Mouse (Mus musculus) erythroblast, adult 5-6 weeks (primary cell): Measurements from ENCODE around the gene Gm49510. TPM values are rescaled to one million over a fixed set of nuclear protein-coding genes. Genes with fewer than 3 reads are reported as not detected.
"Not testable (repeated sequence)": the region's sequence is repeated elsewhere in the genome, so short reads cannot be mapped to it uniquely, and the experiment has no call there.

Source experiments
- ATAC-seq: replicated peaks from 2 replicates; pipeline ENCODE4 v1.8.0; 2016; ENCODE audit warnings: moderate number of reproducible peaks, mild to moderate bottlenecking, moderate TSS enrichment, inconsistent platforms; ENCODE audit not compliant: poor library complexity, low FRiP score, severe bottlenecking
- total RNA-seq, 2 experiments: library from RNA; stranded (forward) in 1 of 2; stranded (reverse) in 1 of 2; fragments of 150-400 nt in 1 of 2; fragments of 200-764, 138-1000 nt in 1 of 2; gene quantifications; 2 replicates each; pipeline versions ENCODE4 v1.2.3 to v1.2.4; 2015 to 2017; ENCODE audit warnings: low replicate concordance in 2 of 2

The Gm49510 gene
- total RNA-seq, 2 experiments from 2014 or later = 0.77 TPM; not detected in 1

DNA sequence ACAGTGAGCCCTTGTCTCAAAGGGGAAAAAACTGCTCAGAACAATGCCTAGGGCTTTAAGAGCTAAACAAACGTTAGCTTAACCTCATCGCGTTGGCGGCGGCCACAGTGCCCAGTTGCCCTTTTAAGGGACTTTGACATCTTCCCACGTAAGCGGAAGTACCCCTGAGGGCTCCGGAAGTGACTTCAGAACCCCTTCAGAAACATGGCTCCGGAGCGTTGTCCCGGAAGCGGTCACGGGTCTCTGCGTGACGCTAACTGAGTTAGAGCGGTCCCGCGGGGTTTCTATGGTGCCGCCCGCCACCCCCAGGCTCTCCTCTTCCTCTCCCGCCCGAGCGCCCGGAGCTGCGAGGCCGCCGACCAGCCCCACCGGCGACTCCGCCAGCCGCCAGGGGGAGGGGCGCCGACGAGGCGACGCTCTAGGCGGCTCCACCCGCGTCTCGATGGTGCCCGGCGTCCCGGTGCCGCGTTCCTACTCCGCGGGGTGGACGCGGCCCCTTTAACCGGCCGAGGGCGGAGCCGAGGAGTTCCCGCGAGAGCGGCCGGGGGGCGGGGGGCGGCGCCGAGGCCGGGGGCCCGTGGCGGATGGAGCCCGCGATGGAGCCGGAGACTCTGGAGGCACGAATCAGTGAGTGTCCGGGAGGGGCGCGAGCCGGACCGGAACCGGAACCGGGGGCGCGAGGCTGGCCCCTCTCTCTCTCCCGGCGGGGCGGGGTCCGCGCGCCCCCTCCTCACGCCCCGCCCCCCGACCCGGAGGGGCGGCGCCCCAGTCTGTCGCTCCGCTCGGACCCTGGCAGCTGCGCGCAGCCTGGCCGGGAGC is 22.3 kb upstream of the Gm49510 start, which contains the start of gene Gga1:
Gga1 (plus strand) TSS at position 200 of the 819 bp plus-strand sequence.
- peak; percentile 81 for ATAC-seq

DNA sequence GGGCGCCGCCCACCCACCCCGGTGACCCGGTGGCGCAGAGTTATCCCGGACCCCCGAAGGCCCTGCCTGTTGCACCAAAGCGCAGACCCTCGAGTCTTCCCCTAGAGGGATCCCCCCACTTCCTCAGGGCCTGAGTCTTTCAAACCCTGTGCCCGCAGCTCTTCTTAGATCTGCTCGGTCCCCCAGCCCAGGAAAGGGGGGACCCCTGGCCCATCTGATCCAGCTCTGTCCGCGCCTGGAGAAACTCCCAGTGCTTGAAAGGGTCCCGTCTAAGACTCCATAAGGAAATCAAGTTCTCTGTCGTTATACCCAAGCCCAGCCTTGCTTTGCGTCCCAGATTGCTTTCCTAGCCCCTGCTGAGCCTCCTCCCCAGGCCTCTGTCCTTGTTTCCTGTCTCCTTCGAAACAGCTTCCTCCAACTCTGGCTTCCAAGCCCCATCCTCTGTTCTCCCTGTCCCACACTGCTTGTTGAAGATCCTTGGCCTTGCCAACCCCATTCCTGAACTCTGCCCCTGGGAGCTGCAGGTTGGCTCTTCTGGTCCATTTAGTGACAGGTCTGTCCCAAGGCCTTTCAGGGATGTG is 21.6 kb upstream of the Gm49510 start:
- ATAC-seq = no peak

- not testable (repeated sequence) for ATAC-seq
Measured at GRCm38 (mm10) chr15:78878792-78879516, 20.5 kb upstream of the Gm49510 start.

DNA sequence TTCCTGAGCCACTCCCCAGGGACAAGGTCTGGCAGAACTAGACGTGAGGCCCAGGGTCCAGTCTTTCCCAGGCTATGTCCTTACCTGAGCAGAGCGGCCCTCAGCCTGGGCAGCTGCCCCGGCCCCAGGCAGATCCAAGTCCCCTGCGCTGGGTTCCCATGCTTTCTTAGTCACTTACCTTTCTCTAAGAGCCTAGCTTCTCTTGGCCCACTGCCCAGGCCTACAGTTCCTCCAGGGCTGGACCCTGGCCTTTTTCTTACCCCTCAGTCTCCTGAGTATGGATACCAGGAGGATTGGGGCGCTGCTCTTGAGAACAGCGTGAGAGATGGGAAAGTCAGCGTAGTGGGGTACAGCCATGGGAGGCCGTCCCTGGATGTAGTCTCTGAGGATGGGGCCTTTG is 19.0 kb upstream of the Gm49510 start:
- ATAC-seq = no peak

GRCm38 (mm10) chr15:78881828-78882227 is 17.6 kb upstream of the Gm49510 start:
- no peak for ATAC-seq

GRCm38 (mm10) chr15:78889401-78889853 is 10.0 kb upstream of the Gm49510 start:
- ATAC-seq = no peak

DNA sequence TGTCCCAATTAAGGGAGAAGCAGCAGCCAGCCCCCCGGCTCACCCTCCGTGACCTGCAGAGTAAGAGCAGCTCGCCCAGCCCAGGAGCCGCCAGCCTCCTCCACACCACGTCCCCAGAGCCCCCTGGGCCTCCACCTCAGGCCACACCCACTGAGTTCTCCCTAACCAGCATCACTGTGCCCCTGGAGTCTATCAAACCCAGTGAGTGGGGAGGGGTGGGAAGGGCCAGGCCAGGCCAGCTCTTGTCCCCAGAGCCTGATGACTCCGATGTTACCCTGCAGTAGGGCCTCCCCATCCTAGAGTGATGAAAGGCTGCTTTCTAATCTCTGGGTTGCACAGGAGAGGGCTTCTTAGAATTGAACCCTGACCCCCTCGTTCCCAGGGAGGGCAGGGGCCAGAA is 7.0 kb upstream of the Gm49510 start:
- ATAC-seq = no peak

- ATAC-seq = no peak
Measured at GRCm38 (mm10) chr15:78894726-78895125, 4.7 kb upstream of the Gm49510 start.

GRCm38 (mm10) chr15:78895741-78896140 is 3.7 kb upstream of the Gm49510 start:
- ATAC-seq = no peak

DNA sequence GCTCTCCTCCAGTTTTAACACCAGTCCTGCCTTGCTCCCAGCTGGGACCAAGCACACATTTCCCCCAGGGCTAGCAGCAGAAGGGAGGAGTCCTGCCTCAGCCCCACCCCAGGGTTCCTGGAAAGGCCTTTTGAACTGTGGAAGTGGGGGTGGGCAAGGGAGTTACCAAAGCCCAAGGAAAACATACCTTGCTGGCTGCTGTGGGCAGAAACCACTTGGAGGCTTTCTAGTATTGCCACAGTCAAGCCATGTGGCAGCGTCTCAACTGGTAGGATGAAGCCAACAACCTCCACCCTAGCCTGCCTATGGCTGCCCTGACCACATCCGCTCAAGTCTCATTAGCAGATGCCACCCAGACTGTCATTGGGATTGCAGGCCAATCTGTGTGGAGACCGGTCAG is 3.3 kb upstream of the Gm49510 start:
- no peak for ATAC-seq

DNA sequence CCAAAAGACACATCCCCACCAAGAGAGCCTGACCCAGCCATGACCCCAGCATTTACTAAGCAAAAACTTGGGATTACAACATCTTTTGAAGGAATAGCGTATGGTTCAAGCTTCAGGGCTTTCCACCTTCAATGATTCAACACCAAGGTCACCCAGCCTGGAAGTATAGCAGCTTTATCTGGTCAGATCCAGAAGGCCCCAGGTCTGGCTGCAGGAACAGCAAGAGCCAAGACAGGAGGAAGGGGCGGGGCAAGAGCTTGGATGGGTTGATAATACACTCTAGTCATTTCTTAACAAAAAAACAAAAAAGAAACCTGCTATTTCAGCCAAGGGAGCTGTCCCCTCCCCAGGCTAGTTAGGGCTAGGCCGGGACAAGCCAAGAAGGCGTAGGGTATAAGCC is 2.0 kb upstream of the Gm49510 start:
- no peak for ATAC-seq

DNA sequence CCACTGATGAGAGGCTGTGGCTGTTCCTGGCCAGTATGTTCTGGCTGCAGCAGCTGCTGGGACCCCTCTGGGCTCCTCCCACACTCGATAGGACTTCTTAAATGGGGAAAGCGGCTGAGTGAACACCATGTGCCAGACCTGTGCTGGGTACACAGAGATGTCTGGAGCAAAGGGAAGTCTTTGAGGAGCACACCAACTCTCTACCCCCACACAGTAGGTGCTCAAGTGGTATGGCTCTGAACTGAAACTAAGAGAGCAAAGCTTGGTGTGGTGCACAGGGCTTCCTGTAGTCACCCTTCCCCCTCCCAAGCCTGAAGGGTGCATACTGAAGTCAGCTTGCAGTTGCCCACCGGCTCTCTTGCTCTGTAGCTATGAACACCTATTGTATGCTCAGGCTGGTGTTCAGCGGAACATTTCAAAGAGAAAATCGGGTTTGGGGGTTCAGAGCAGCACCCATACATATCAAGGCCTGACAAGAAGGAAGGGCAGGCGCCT is 913 bp upstream of the Gm49510 start:
- ATAC-seq = no peak

DNA sequence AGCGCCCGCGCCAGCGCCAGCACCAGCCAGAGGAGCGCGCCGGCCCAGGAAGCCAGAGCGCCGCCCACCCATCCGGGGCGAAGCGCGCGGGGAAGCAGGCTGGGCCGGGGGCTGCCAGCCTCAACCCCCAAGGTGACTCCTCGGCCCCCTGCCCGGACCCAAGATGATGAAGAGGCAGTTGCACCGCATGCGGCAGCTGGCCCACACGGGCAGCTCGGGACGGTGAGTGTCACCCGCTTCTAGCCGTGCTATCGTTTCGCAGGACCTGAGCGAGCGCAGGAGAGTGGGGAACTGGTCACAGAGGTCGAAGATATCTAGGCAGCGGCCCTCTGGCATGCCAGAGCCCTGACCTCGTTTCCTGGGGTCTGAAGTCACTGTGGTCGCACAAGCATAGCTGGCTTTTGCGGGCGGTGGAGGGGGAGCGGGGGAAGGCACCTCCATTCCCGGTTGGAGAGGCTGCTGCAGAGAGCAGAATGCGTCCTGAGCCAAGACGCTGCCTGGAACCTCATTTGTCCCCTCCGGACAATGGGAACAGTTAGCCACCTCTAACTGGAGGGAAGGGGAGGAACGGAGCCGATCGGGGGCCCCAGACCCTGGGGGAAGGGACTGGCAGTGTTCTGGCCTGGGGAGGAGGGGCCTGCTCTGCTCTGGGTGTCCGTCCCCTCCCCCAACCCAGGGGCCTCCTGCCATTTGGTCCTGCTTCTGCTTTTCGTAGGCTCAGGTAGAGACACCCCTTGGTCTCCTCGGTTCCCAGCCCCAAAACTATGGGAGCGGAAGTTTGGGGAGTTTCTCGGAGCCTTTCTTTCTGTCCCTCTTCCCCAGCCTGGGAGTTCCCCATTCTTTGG is 495 bp downstream of the Gm49510 start, which contains the start of gene Sh3bp1:
Sh3bp1 (plus strand) TSS at position 29 of the 845 bp plus-strand sequence.
- ATAC-seq = 0 out of 2 replicates have a peak, but pooled peaks have one; percentile 28

- no peak for ATAC-seq
Measured at GRCm38 (mm10) chr15:78900585-78901421, 1.3 kb downstream of the Gm49510 start.

DNA sequence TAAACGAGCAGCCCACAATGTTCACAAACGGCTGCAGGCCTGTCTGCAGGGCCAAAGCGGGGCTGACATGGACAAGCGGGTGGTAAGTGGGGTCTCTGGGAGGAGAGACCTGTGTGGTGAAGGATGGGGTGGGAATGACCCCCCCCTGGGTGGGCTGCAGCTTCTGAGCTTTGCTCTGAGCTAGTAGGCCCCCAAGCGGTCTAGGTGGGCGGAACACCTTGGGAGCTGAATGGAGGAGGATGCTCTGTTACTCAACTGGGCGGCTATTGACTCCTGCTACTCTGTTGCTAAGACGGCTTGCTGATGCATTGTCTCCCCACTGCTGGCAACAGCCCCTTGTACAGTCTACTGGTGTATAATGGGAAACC is 1.9 kb downstream of the Gm49510 start:
- ATAC-seq = no peak

DNA sequence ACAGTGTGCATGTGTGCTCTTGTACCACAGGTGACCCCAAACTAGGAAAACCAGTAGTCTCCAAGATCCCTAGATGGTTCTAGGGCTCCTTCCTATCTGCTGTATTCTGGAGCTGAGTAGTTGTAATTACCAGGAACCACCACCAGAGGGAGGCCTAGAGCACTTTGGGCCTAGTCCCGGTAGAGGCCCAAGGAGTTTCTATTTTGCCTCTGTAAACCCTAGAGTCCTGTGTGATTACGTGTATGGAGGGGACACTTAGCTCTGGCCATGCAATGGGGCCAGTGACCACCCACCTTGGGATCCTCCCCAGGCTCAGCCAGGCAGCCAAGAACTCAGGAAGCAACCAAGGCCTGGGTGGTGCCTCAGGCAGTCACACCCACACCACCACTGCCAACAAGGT is 3.8 kb downstream of the Gm49510 start:
- peak; percentile 68 for ATAC-seq

- ATAC-seq = no peak
Measured at GRCm38 (mm10) chr15:78908399-78908798, 8.9 kb downstream of the Gm49510 start.

DNA sequence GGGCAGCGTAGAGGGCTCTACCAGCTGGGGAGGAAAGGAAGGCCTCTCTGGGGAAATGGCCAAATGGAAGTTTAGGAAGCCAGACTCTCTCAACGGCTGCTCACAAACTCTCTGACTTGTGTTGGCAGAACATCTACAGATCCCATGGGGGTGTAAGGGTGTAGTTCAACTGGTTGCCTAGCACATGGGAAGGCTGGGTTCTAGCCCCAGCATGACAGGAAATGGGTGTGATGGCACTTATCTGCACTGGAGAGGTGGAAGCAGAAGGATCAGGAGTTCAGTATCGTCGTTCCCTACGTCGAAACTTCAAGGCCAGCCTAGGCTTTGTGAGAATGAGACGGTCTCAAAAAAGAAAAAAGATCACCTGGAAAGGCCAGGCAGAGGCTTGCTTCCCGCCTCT is 9.5 kb downstream of the Gm49510 start:
- ATAC-seq = no peak

GRCm38 (mm10) chr15:78912040-78912439 is 12.6 kb downstream of the Gm49510 start:
- ATAC-seq = no peak
